Mouse (Mus musculus): ENCODE data around the gene Fam216a. TPM values are rescaled to one million over a fixed set of nuclear protein-coding genes. Genes with fewer than 3 reads are reported as not detected.

Fam216a gene
- total and polyA plus RNA-seq, 3 experiments = 38.2 to 50.2 (median 41.4) TPM

- peaks cover 60 to 83% of the 10 kb centered on the region in 2 experiments for H3K36me3 ChIP-seq (replicated peaks in 1 of 2; ENCODE audit: control insufficient read depth in 1 of 2, insufficient read depth in 1 of 2, low read length in 1 of 2)
- dilution Hi-C loops (cut with MboI; ENCODE audit: extremely low pct_ligation_motif_present, extremely low pct_unique_long_range_greater_than_20kb, low sequenced_read_pairs) = no loop called here
- no peak overlapping the region for H3K27ac ChIP-seq (ENCODE audit: insufficient read depth, low read depth)
- no peak overlapping the region for H3K9ac ChIP-seq (ENCODE audit: insufficient read depth, low read depth)
- in situ Hi-C loops (cut with MboI; ENCODE audit: low pct_ligation_motif_present, low pct_unique_long_range_greater_than_20kb, low sequenced_read_pairs) = no loop called here
- H3K4me1 ChIP-seq (ENCODE audit: control insufficient read depth in 1 of 2, insufficient read depth in 2 of 2) = peaks cover 5 to 30% of the 10 kb centered on the region in 2 experiments; a peak in 3 of 4 replicates
- H3K27me3 ChIP-seq (replicated peaks) = no peaks in the 10 kb centered on the region
- H3K4me3 ChIP-seq (replicated peaks in 1 of 3; ENCODE audit: low read depth in 2 of 3, low read length in 2 of 3, poor library complexity in 1 of 3) = no peak overlapping the region
- no peak for DNase-seq (ENCODE audit: extremely low read depth)
- no peaks in the 10 kb centered on the region; the same call in 1 of the 2 replicates for H3K79me2 ChIP-seq (replicated peaks; ENCODE audit: control insufficient read depth, extremely low read depth, insufficient read depth, poor library complexity, severe bottlenecking)
- TF ChIP-seq POLR2AphosphoS2 (IDR thresholded peaks at IDR 0.05; ENCODE audit: low read depth, low read length) = no peak
- TF ChIP-seq MAX (IDR thresholded peaks at IDR 0.05; ENCODE audit: low read length) = no peak
- TF ChIP-seq ZKSCAN1 (IDR thresholded peaks at IDR 0.05; ENCODE audit: borderline replicate concordance, low read depth, low read length) = no peak
- no peak for TF ChIP-seq RAD21 (IDR thresholded peaks at IDR 0.05; ENCODE audit: low read depth, low read length)
- TF ChIP-seq NRF1 (IDR thresholded peaks at IDR 0.05; ENCODE audit: low read depth, low read length) = no peak
- TF ChIP-seq HCFC1 (IDR thresholded peaks at IDR 0.05; ENCODE audit: low read depth, low read length) = no peak
- TF ChIP-seq CHD1 (IDR thresholded peaks at IDR 0.05; ENCODE audit: low read depth, low read length) = no peak
- no peak for TF ChIP-seq ZNF384 (IDR thresholded peaks at IDR 0.05; ENCODE audit: low read depth, low read length)
- TF ChIP-seq TBP (conservative IDR thresholded peaks at IDR 0.05; ENCODE audit: low read depth, low read length) = no peak
- no peak for TF ChIP-seq BHLHE40 (IDR thresholded peaks at IDR 0.05; ENCODE audit: low read depth, low read length)
- TF ChIP-seq EP300 (IDR thresholded peaks at IDR 0.05; ENCODE audit: low read length) = no peak
- no peak for TF ChIP-seq UBTF (IDR thresholded peaks at IDR 0.05; ENCODE audit: low read depth, low read length)
- no peak for TF ChIP-seq JUN (IDR thresholded peaks at IDR 0.05; ENCODE audit: insufficient read depth, low read depth, low read length)
- no peak for TF ChIP-seq SIN3A (IDR thresholded peaks at IDR 0.05; ENCODE audit: low read length)
- TF ChIP-seq RCOR1 (conservative IDR thresholded peaks at IDR 0.05; ENCODE audit: low read depth, low read length) = no peak
- no peak for TF ChIP-seq MXI1 (IDR thresholded peaks at IDR 0.05; ENCODE audit: low read depth, low read length)
- no peak for TF ChIP-seq ETS1 (conservative IDR thresholded peaks at IDR 0.05; ENCODE audit: low read depth, low read length)
- no peak for TF ChIP-seq MYC (IDR thresholded peaks at IDR 0.05; ENCODE audit: low read depth, low read length)
- no peak for TF ChIP-seq ZMIZ1 (IDR thresholded peaks at IDR 0.05; ENCODE audit: low read depth, low read length)
- H3K4me2 ChIP-seq (ENCODE audit: insufficient read depth, low read depth, poor library complexity, severe bottlenecking) = no peak overlapping the region
- H3K9me3 ChIP-seq (replicated peaks; ENCODE audit: low read length) = no peaks in the 10 kb centered on the region
Observed at GRCm38 (mm10) chr5:122320205-122320781, 51.9 kb downstream of the Fam216a start.

Data from CH12.LX (cell line).